Mouse (Mus musculus): ENCODE data around the gene Clpsl2. TPM values are rescaled to one million over a fixed set of nuclear protein-coding genes. Genes with fewer than 3 reads are reported as not detected.
A peak's percentile ranks its signal among the peaks of the same experiment; 100 is the strongest.

Gene Clpsl2
- polyA plus RNA-seq, 1 experiment from 2014 or later = not detected

- peaks cover 17% of the 10 kb centered on the region for H3K36me3 ChIP-seq (ENCODE audit: control insufficient read depth, insufficient read depth)
- ATAC-seq (ENCODE audit: low read depth) = no peak
- no peaks in the 10 kb centered on the region for H3K9me3 ChIP-seq (replicated peaks; ENCODE audit: control insufficient read depth, low read length)
- no peak overlapping the region for H3K4me3 ChIP-seq (ENCODE audit: low read depth, low read length)
- WGBS (ENCODE audit: insufficient replicate concordance) = 64% methylated on average over 2 of the region's 2 CpGs
- 0 out of 2 replicates have a peak overlapping the region, but pooled peaks have one; percentile 10 for H3K4me2 ChIP-seq (ENCODE audit: low read depth, low read length)
- no peaks in the 10 kb centered on the region for H3K4me1 ChIP-seq (ENCODE audit: control insufficient read depth, low read depth, low read length)
- H3K27me3 ChIP-seq (ENCODE audit: control insufficient read depth, insufficient read depth, low read depth, low read length) = no peaks in the 10 kb centered on the region
- no peak overlapping the region; the same call in 1 of the 2 replicates for H3K27ac ChIP-seq (ENCODE audit: low read length)
- H3K9ac ChIP-seq (ENCODE audit: low read depth, low read length) = no peak overlapping the region
Measured at GRCm38 (mm10) chr17:28588591-28588990, 39.4 kb downstream of the Clpsl2 start.

- Histone ChIP-seq H3K4me2 (ENCODE audit: low read depth, low read length) (no peak overlapping the region), H3K4me3 (ENCODE audit: low read depth, low read length) (no peak overlapping the region), H3K27ac (ENCODE audit: low read length) (no peak overlapping the region), H3K9ac (ENCODE audit: low read depth, low read length) (no peak overlapping the region), H3K27me3 (ENCODE audit: control insufficient read depth, insufficient read depth, low read depth, low read length) (no peaks in the 10 kb centered on the region), H3K4me1 (ENCODE audit: control insufficient read depth, low read depth, low read length) (no peaks in the 10 kb centered on the region), H3K9me3 (replicated peaks; ENCODE audit: control insufficient read depth, low read length) (no peaks in the 10 kb centered on the region), H3K36me3 (ENCODE audit: control insufficient read depth, insufficient read depth) (peaks cover 17% of the 10 kb centered on the region)
- 60% methylated on average over 3 of the region's 3 CpGs for WGBS (ENCODE audit: insufficient replicate concordance)
- no peak for ATAC-seq (ENCODE audit: low read depth)
Measured at GRCm38 (mm10) chr17:28590596-28590995, 41.4 kb downstream of the Clpsl2 start.

GRCm38 (mm10) chr17:28591476-28591875 lies 42.3 kb downstream of the Clpsl2 start:
- H3K9me3 ChIP-seq (replicated peaks; ENCODE audit: control insufficient read depth, low read length) = no peaks in the 10 kb centered on the region
- H3K9ac ChIP-seq (ENCODE audit: low read depth, low read length) = no peak overlapping the region
- WGBS (ENCODE audit: insufficient replicate concordance) = 57% methylated on average over 5 of the region's 5 CpGs
- no peak for ATAC-seq (ENCODE audit: low read depth)
- no peak overlapping the region for H3K4me3 ChIP-seq (ENCODE audit: low read depth, low read length)
- no peak overlapping the region for H3K27ac ChIP-seq (ENCODE audit: low read length)
- H3K4me2 ChIP-seq (ENCODE audit: low read depth, low read length) = no peak overlapping the region
- H3K4me1 ChIP-seq (ENCODE audit: control insufficient read depth, low read depth, low read length) = no peaks in the 10 kb centered on the region
- peaks cover 17% of the 10 kb centered on the region for H3K36me3 ChIP-seq (ENCODE audit: control insufficient read depth, insufficient read depth)
- H3K27me3 ChIP-seq (ENCODE audit: control insufficient read depth, insufficient read depth, low read depth, low read length) = no peaks in the 10 kb centered on the region

- Histone ChIP-seq H3K9ac (ENCODE audit: low read depth, low read length) (no peak overlapping the region), H3K36me3 (ENCODE audit: control insufficient read depth, insufficient read depth) (peaks cover 20% of the 10 kb centered on the region), H3K27ac (ENCODE audit: low read length) (no peak overlapping the region), H3K4me2 (ENCODE audit: low read depth, low read length) (no peak overlapping the region), H3K9me3 (replicated peaks; ENCODE audit: control insufficient read depth, low read length) (no peaks in the 10 kb centered on the region), H3K4me3 (ENCODE audit: low read depth, low read length) (no peak overlapping the region), H3K27me3 (ENCODE audit: control insufficient read depth, insufficient read depth, low read depth, low read length) (no peaks in the 10 kb centered on the region), H3K4me1 (ENCODE audit: control insufficient read depth, low read depth, low read length) (no peaks in the 10 kb centered on the region)
- ATAC-seq (ENCODE audit: low read depth) = no peak
- 15% methylated on average over 4 of the region's 4 CpGs for WGBS (ENCODE audit: insufficient replicate concordance)
Measured at GRCm38 (mm10) chr17:28592998-28593397, 43.8 kb downstream of the Clpsl2 start.

GRCm38 (mm10) chr17:28593965-28594364 lies 44.8 kb downstream of the Clpsl2 start:
- no peak for ATAC-seq (ENCODE audit: low read depth)
- H3K27ac ChIP-seq (ENCODE audit: low read length) = no peak overlapping the region
- H3K4me3 ChIP-seq (ENCODE audit: low read depth, low read length) = no peak overlapping the region
- H3K27me3 ChIP-seq (ENCODE audit: control insufficient read depth, insufficient read depth, low read depth, low read length) = no peaks in the 10 kb centered on the region
- no peak overlapping the region for H3K4me2 ChIP-seq (ENCODE audit: low read depth, low read length)
- WGBS (ENCODE audit: insufficient replicate concordance) = 45% methylated on average over 4 of the region's 4 CpGs
- H3K36me3 ChIP-seq (ENCODE audit: control insufficient read depth, insufficient read depth) = peaks cover 24% of the 10 kb centered on the region
- no peaks in the 10 kb centered on the region for H3K9me3 ChIP-seq (replicated peaks; ENCODE audit: control insufficient read depth, low read length)
- H3K9ac ChIP-seq (ENCODE audit: low read depth, low read length) = no peak overlapping the region
- no peaks in the 10 kb centered on the region for H3K4me1 ChIP-seq (ENCODE audit: control insufficient read depth, low read depth, low read length)

GRCm38 (mm10) chr17:28600780-28601179 lies 51.6 kb downstream of the Clpsl2 start:
- Histone ChIP-seq H3K9me3 (replicated peaks; ENCODE audit: control insufficient read depth, low read length) (no peaks in the 10 kb centered on the region), H3K4me3 (ENCODE audit: low read depth, low read length) (no peak overlapping the region), H3K9ac (ENCODE audit: low read depth, low read length) (no peak overlapping the region), H3K36me3 (ENCODE audit: control insufficient read depth, insufficient read depth) (peaks cover 28% of the 10 kb centered on the region), H3K4me2 (ENCODE audit: low read depth, low read length) (no peak overlapping the region), H3K27me3 (ENCODE audit: control insufficient read depth, insufficient read depth, low read depth, low read length) (no peaks in the 10 kb centered on the region), H3K27ac (ENCODE audit: low read length) (no peak overlapping the region), H3K4me1 (ENCODE audit: control insufficient read depth, low read depth, low read length) (no peaks in the 10 kb centered on the region)
- no peak for ATAC-seq (ENCODE audit: low read depth)
- 84% methylated on average over 5 of the region's 5 CpGs for WGBS (ENCODE audit: insufficient replicate concordance)

- Histone ChIP-seq H3K4me2 (ENCODE audit: low read depth, low read length) (no peak overlapping the region), H3K27me3 (ENCODE audit: control insufficient read depth, insufficient read depth, low read depth, low read length) (no peaks in the 10 kb centered on the region), H3K9me3 (replicated peaks; ENCODE audit: control insufficient read depth, low read length) (no peaks in the 10 kb centered on the region), H3K27ac (ENCODE audit: low read length) (no peak overlapping the region), H3K36me3 (ENCODE audit: control insufficient read depth, insufficient read depth) (peaks cover 28% of the 10 kb centered on the region), H3K4me1 (ENCODE audit: control insufficient read depth, low read depth, low read length) (no peaks in the 10 kb centered on the region), H3K4me3 (ENCODE audit: low read depth, low read length) (no peak overlapping the region), H3K9ac (ENCODE audit: low read depth, low read length) (no peak overlapping the region)
- WGBS (ENCODE audit: insufficient replicate concordance) = 74% methylated on average over 9 of the region's 9 CpGs
- ATAC-seq (ENCODE audit: low read depth) = no peak
Measured at GRCm38 (mm10) chr17:28601557-28602250, 52.5 kb downstream of the Clpsl2 start.

Small RNA genes lying within 50 kb of the gene (microRNA-seq; reads per million reads assigned to microRNA genes)
- gene Gm25195 (not detected), gene Mir6969 (not detected)

Other genes with a start within 250 kb of the Clpsl2 start
- gene Fance, start 235.9 kb upstream of the Clpsl2 start, polyA plus RNA-seq (2015; fragmentation: Nextera tagmentation; extraction: Ambion mirVana) = 6.7 and 7.3 TPM in 2 replicates
- gene Rpl10a, start 220.9 kb upstream of the Clpsl2 start, polyA plus RNA-seq (2015; fragmentation: Nextera tagmentation; extraction: Ambion mirVana) = 280 and 310 TPM in 2 replicates
- gene Tead3, start 198.6 kb upstream of the Clpsl2 start, polyA plus RNA-seq (2015; fragmentation: Nextera tagmentation; extraction: Ambion mirVana) = 0.50 and 0.52 TPM in 2 replicates
- gene Tulp1, start 184.2 kb upstream of the Clpsl2 start, polyA plus RNA-seq (2015; fragmentation: Nextera tagmentation; extraction: Ambion mirVana) = 0.46 TPM in 1 of 2 replicates, not detected in the other
- 18.9 and 21.5 TPM in 2 replicates for gene Fkbp5, start 31.9 kb upstream of the Clpsl2 start, polyA plus RNA-seq (2015; fragmentation: Nextera tagmentation; extraction: Ambion mirVana)
- not detected in 2 replicates for gene Armc12, start 18.6 kb upstream of the Clpsl2 start, polyA plus RNA-seq (2015; fragmentation: Nextera tagmentation; extraction: Ambion mirVana)
- gene Clps, start 11.4 kb downstream of the Clpsl2 start, polyA plus RNA-seq (2015; fragmentation: Nextera tagmentation; extraction: Ambion mirVana) = 8.5 and 51.3 TPM in 2 replicates
- 0.06 and 0.22 TPM in 2 replicates for gene Lhfpl5, start 26.2 kb downstream of the Clpsl2 start, polyA plus RNA-seq (2015; fragmentation: Nextera tagmentation; extraction: Ambion mirVana)
- gene Srpk1, start 73.3 kb downstream of the Clpsl2 start, polyA plus RNA-seq (2015; fragmentation: Nextera tagmentation; extraction: Ambion mirVana) = 21.8 and 24.4 TPM in 2 replicates
- 0.07 and 0.29 TPM in 2 replicates for gene Slc26a8, start 140.8 kb downstream of the Clpsl2 start, polyA plus RNA-seq (2015; fragmentation: Nextera tagmentation; extraction: Ambion mirVana)
- 22.1 and 25.9 TPM in 2 replicates for gene Mapk14, start 141.9 kb downstream of the Clpsl2 start, polyA plus RNA-seq (2015; fragmentation: Nextera tagmentation; extraction: Ambion mirVana)
- gene AC170998.1, start 176.7 kb downstream of the Clpsl2 start, polyA plus RNA-seq (2015; fragmentation: Nextera tagmentation; extraction: Ambion mirVana) = 1.5 TPM in 2 replicates
- gene Mapk13, start 219.9 kb downstream of the Clpsl2 start, polyA plus RNA-seq (2015; fragmentation: Nextera tagmentation; extraction: Ambion mirVana) = 7.9 and 10.5 TPM in 2 replicates

All from liver, embryonic 16.5 days (tissue).